Mouse (Mus musculus) C2C12 (cell line): ENCODE results near the gene Tsacc.

Experiments
- CTCF ChIP-seq: IDR thresholded peaks from one replicate; pipeline ENCODE4 v1.5.1; 2011; ENCODE audit not compliant: control insufficient read depth, insufficient read depth, insufficient read length
- FOSL1 ChIP-seq: IDR thresholded peaks from one replicate; pipeline ENCODE4 v1.8.0; 2011; ENCODE audit warnings: mild to moderate bottlenecking, low read length; ENCODE audit not compliant: poor library complexity, insufficient read depth, severe bottlenecking
- MAX ChIP-seq: IDR thresholded peaks from one replicate; pipeline ENCODE4 v1.6.1; 2011; ENCODE audit warnings: mild to moderate bottlenecking, control low read depth
- MYOD1 ChIP-seq: IDR thresholded peaks from one replicate; pipeline ENCODE4 v1.6.1; 2011; ENCODE audit warnings: low read depth; ENCODE audit not compliant: control insufficient read depth, insufficient read length

GRCm38 (mm10) chr3:88237161-88237555 lies 59.6 kb downstream of the Tsacc start:
- TF ChIP-seq CTCF (no peak), FOSL1 (no peak), MAX (no peak), MYOD1 (no peak)
